Mouse (Mus musculus): ENCODE data around the gene Tma7. TPM values are rescaled to one million over a fixed set of nuclear protein-coding genes. Genes with fewer than 3 reads are reported as not detected.

The Tma7 gene
- polyA plus RNA-seq, 1 experiment = 19.0 TPM

- no peak overlapping the region for H3K4me3 ChIP-seq (replicated peaks; ENCODE audit: extremely low read depth, low read depth, low read length)
- no peak for TF ChIP-seq POLR2A (IDR thresholded peaks at IDR 0.05; ENCODE audit: borderline replicate concordance, extremely low read depth, low read depth, low read length)
- peaks cover 5% of the 10 kb centered on the region for H3K4me1 ChIP-seq (ENCODE audit: control insufficient read depth, insufficient read depth, low read length)
- WGBS = 69% methylated on average over 9 of the region's 9 CpGs
- DNase-seq = peak; percentile 15
These were observed 37.2 kb upstream of the Tma7 start for GRCm38 (mm10) chr9:109119571-109119970.

GRCm38 (mm10) chr9:109118106-109118505 lies 35.7 kb upstream of the Tma7 start:
- peak; percentile 14 for DNase-seq
- peaks cover 5% of the 10 kb centered on the region for H3K4me1 ChIP-seq (ENCODE audit: control insufficient read depth, insufficient read depth, low read length)
- H3K4me3 ChIP-seq (replicated peaks; ENCODE audit: extremely low read depth, low read depth, low read length) = no peak overlapping the region
- 68% methylated on average over 4 of the region's 4 CpGs for WGBS
- no peak for TF ChIP-seq CTCF (IDR thresholded peaks at IDR 0.05; ENCODE audit: insufficient read depth, low read length)
- TF ChIP-seq POLR2A (IDR thresholded peaks at IDR 0.05; ENCODE audit: borderline replicate concordance, extremely low read depth, low read depth, low read length) = no peak

- no peak overlapping the region for H3K4me3 ChIP-seq (replicated peaks; ENCODE audit: extremely low read depth, low read depth, low read length)
- H3K4me1 ChIP-seq (ENCODE audit: control insufficient read depth, insufficient read depth, low read length) = peaks cover 5% of the 10 kb centered on the region
- WGBS = 84% methylated on average over 10 of the region's 10 CpGs
- no peak for DNase-seq
- TF ChIP-seq POLR2A (IDR thresholded peaks at IDR 0.05; ENCODE audit: borderline replicate concordance, extremely low read depth, low read depth, low read length) (no peak), CTCF (IDR thresholded peaks at IDR 0.05; ENCODE audit: insufficient read depth, low read length) (no peak)
These were observed 33.8 kb upstream of the Tma7 start for GRCm38 (mm10) chr9:109116205-109116604.

- Histone ChIP-seq H3K4me3 (replicated peaks; ENCODE audit: extremely low read depth, low read depth, low read length) (no peak overlapping the region), H3K4me1 (ENCODE audit: control insufficient read depth, insufficient read depth, low read length) (peaks cover 5% of the 10 kb centered on the region)
- TF ChIP-seq CTCF (IDR thresholded peaks at IDR 0.05; ENCODE audit: insufficient read depth, low read length) (no peak), POLR2A (IDR thresholded peaks at IDR 0.05; ENCODE audit: borderline replicate concordance, extremely low read depth, low read depth, low read length) (no peak)
- 89% methylated on average over 7 of the region's 7 CpGs for WGBS
- no peak for DNase-seq
These were observed 32.5 kb upstream of the Tma7 start for GRCm38 (mm10) chr9:109114871-109115270.

- DNase-seq = no peak
- 0 out of 2 replicates have a peak, but pooled peaks cover 2% of the 10 kb centered on the region for H3K4me1 ChIP-seq (ENCODE audit: control insufficient read depth, insufficient read depth, low read length)
- WGBS = 95% methylated on average over 11 of the region's 11 CpGs
These were observed 31.9 kb upstream of the Tma7 start for GRCm38 (mm10) chr9:109114276-109114675.

GRCm38 (mm10) chr9:109113331-109113730 lies 30.9 kb upstream of the Tma7 start:
- WGBS = 82% methylated on average over 8 of the region's 8 CpGs
- 0 out of 2 replicates have a peak, but pooled peaks cover 2% of the 10 kb centered on the region for H3K4me1 ChIP-seq (ENCODE audit: control insufficient read depth, insufficient read depth, low read length)
- no peak for DNase-seq
- no peak for TF ChIP-seq POLR2A (IDR thresholded peaks at IDR 0.05; ENCODE audit: borderline replicate concordance, extremely low read depth, low read depth, low read length)
- TF ChIP-seq CTCF (IDR thresholded peaks at IDR 0.05; ENCODE audit: insufficient read depth, low read length) = no peak
- no peak overlapping the region for H3K4me3 ChIP-seq (replicated peaks; ENCODE audit: extremely low read depth, low read depth, low read length)

More at GRCm38 (mm10) chr9:109114276-109114675, 31.9 kb upstream of the Tma7 start:
- TF ChIP-seq POLR2A (IDR thresholded peaks at IDR 0.05; ENCODE audit: borderline replicate concordance, extremely low read depth, low read depth, low read length) (no peak), CTCF (IDR thresholded peaks at IDR 0.05; ENCODE audit: insufficient read depth, low read length) (no peak)
- no peak overlapping the region for H3K4me3 ChIP-seq (replicated peaks; ENCODE audit: extremely low read depth, low read depth, low read length)

GRCm38 (mm10) chr9:109111591-109111990 lies 29.2 kb upstream of the Tma7 start:
- H3K4me1 ChIP-seq (ENCODE audit: control insufficient read depth, insufficient read depth, low read length) = no peaks in the 10 kb centered on the region
- no peak overlapping the region for H3K4me3 ChIP-seq (replicated peaks; ENCODE audit: extremely low read depth, low read depth, low read length)
- DNase-seq = no peak
- no peak for TF ChIP-seq POLR2A (IDR thresholded peaks at IDR 0.05; ENCODE audit: borderline replicate concordance, extremely low read depth, low read depth, low read length)
- TF ChIP-seq CTCF (IDR thresholded peaks at IDR 0.05; ENCODE audit: insufficient read depth, low read length) = no peak
- WGBS = 95% methylated on average over 9 of the region's 9 CpGs

- no peak overlapping the region for H3K4me3 ChIP-seq (replicated peaks; ENCODE audit: extremely low read depth, low read depth, low read length)
- DNase-seq = no peak
- WGBS = 79% methylated on average over 4 of the region's 4 CpGs
- no peak for TF ChIP-seq POLR2A (IDR thresholded peaks at IDR 0.05; ENCODE audit: borderline replicate concordance, extremely low read depth, low read depth, low read length)
- TF ChIP-seq CTCF (IDR thresholded peaks at IDR 0.05; ENCODE audit: insufficient read depth, low read length) = no peak
- no peaks in the 10 kb centered on the region for H3K4me1 ChIP-seq (ENCODE audit: control insufficient read depth, insufficient read depth, low read length)
These were observed 28.7 kb upstream of the Tma7 start for GRCm38 (mm10) chr9:109111101-109111500.

- DNase-seq = no peak
- no peak for TF ChIP-seq CTCF (IDR thresholded peaks at IDR 0.05; ENCODE audit: insufficient read depth, low read length)
- no peak for TF ChIP-seq POLR2A (IDR thresholded peaks at IDR 0.05; ENCODE audit: borderline replicate concordance, extremely low read depth, low read depth, low read length)
- Histone ChIP-seq H3K4me3 (replicated peaks; ENCODE audit: extremely low read depth, low read depth, low read length) (no peak overlapping the region), H3K4me1 (ENCODE audit: control insufficient read depth, insufficient read depth, low read length) (no peaks in the 10 kb centered on the region)
- WGBS = 94% methylated on average over 11 of the region's 11 CpGs
These were observed 27.9 kb upstream of the Tma7 start for GRCm38 (mm10) chr9:109110240-109110639.

- WGBS = 61% methylated on average over 6 of the region's 6 CpGs
- no peaks in the 10 kb centered on the region for H3K4me1 ChIP-seq (ENCODE audit: control insufficient read depth, insufficient read depth, low read length)
- TF ChIP-seq CTCF (IDR thresholded peaks at IDR 0.05; ENCODE audit: insufficient read depth, low read length) = no peak
- no peak for TF ChIP-seq POLR2A (IDR thresholded peaks at IDR 0.05; ENCODE audit: borderline replicate concordance, extremely low read depth, low read depth, low read length)
- H3K4me3 ChIP-seq (replicated peaks; ENCODE audit: extremely low read depth, low read depth, low read length) = no peak overlapping the region
- no peak for DNase-seq
These were observed 25.0 kb upstream of the Tma7 start for GRCm38 (mm10) chr9:109107341-109107740.

All from lung, adult 2 months (tissue).